Mouse (Mus musculus) thymus, adult 2 months (tissue): ENCODE results near the gene Rangap1.

Experiments used
- CTCF ChIP-seq: fragments of 200-500 bp; IDR thresholded peaks from 2 replicates; pipeline ENCODE4 v1.5.1; 2012; ENCODE audit warnings: mild to moderate bottlenecking, control low read depth, low read length, moderate library complexity, borderline replicate concordance; ENCODE audit not compliant: control insufficient read depth, poor library complexity, insufficient read depth; ENCODE audit errors: extremely low read depth
- POLR2A ChIP-seq: fragments of 200-500 bp; IDR thresholded peaks from 2 replicates; pipeline ENCODE4 v1.6.1; 2012; ENCODE audit warnings: mild to moderate bottlenecking, low read length, control low read depth, moderate library complexity; ENCODE audit not compliant: control insufficient read depth, poor library complexity, insufficient read depth; ENCODE audit errors: extremely low read depth

- no peak for TF ChIP-seq CTCF
- no peak for TF ChIP-seq POLR2A
Observed at GRCm38 (mm10) chr15:81766439-81766838, 21.1 kb upstream of the Rangap1 start.
